Mouse (Mus musculus) small intestine, adult 2 months (tissue): ENCODE data around the gene Dars. TPM values are rescaled to one million over a fixed set of nuclear protein-coding genes. Genes with fewer than 3 reads are reported as not detected.

ENCODE experiments used
- H3K27ac ChIP-seq: fragments of 200-500 bp; 2 replicates; pipeline ENCODE4 v1.5.1; 2012; ENCODE audit warnings: low read depth, low read length, control low read depth, inconsistent platforms; ENCODE audit not compliant: insufficient read depth
- H3K27me3 ChIP-seq: fragments of 200-500 bp; 2 replicates; pipeline ENCODE4 v1.6.1; 2012; ENCODE audit warnings: mild to moderate bottlenecking, moderate library complexity, low read length, inconsistent platforms; ENCODE audit not compliant: control insufficient read depth, insufficient read depth
- H3K36me3 ChIP-seq: fragments of 200-500 bp; 2 replicates; pipeline ENCODE4 v1.6.1; 2012; ENCODE audit warnings: mild to moderate bottlenecking, low read length, control low read depth, inconsistent platforms; ENCODE audit not compliant: control insufficient read depth, insufficient read depth
- H3K4me1 ChIP-seq: fragments of 200-500 bp; 2 replicates; pipeline ENCODE4 v1.6.1; 2012; ENCODE audit warnings: low read length, inconsistent platforms, mixed read lengths; ENCODE audit not compliant: control insufficient read depth, insufficient read depth, insufficient read length
- H3K4me3 ChIP-seq: fragments of 200-500 bp; 2 replicates; pipeline ENCODE4 v1.5.1; 2012; ENCODE audit warnings: low read depth, mild to moderate bottlenecking, control low read depth, inconsistent platforms, low read length, moderate library complexity
- CTCF ChIP-seq: fragments of 200-500 bp; IDR thresholded peaks from 2 replicates; pipeline ENCODE4 v1.5.1; 2012; ENCODE audit warnings: low read depth, mild to moderate bottlenecking, control low read depth, inconsistent platforms, low read length, moderate library complexity, mixed read lengths; ENCODE audit not compliant: insufficient replicate concordance, insufficient read length; ENCODE audit errors: extremely low read depth
- POLR2A ChIP-seq: fragments of 200-500 bp; IDR thresholded peaks from 2 replicates; pipeline ENCODE4 v1.6.1; 2012; ENCODE audit warnings: low read depth, mild to moderate bottlenecking, control low read depth, inconsistent platforms, low read length, moderate library complexity
- WGBS: fragments of 180-500 bp; shearing (Covaris S2); methylation state at CpG from one replicate; pipeline ENCODE4 v1.1.7; 2018; 5-methylcytosine and 5-hydroxymethylcytosine counted together
- polyA plus RNA-seq: library from polyadenylated mRNA; depleted of rRNA; stranded (reverse); fragments of >200 nt; gene quantifications from 2 replicates; pipeline ENCODE4 v1.2.3, GENCODE M21; 2012

The Dars gene
- polyA plus RNA-seq, 1 experiment: 2.3 TPM

DNA sequence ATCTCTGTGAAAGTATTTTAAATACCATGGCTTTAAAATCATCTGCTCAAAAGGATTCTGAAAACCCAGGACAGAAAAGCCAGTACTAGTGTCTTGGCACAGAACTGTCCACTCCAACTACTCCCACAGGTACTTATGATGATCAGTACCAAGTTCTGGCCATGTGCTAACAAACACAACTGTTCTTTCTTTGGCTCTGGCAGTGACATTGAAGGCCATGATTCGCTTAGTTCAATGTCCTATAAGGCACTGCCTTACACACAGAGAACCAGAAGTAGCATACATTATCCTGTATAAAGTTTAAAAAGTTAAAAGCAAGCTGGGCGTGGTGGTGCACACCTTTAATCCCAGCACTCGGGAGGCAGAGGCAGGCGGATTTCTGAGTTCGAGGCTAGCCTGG, 6.0 kb downstream of the Dars start:
- Histone ChIP-seq H3K4me1 (no peaks in the 10 kb centered on the region), H3K4me3 (no peak overlapping the region), H3K27me3 (no peaks in the 10 kb centered on the region), H3K27ac (no peak overlapping the region), H3K36me3 (peaks cover 3% of the 10 kb centered on the region; the same call in 1 of the 2 replicates)
- 95% methylated on average over 5 of the region's 5 CpGs for WGBS
- TF ChIP-seq CTCF: no peak
- no peak for TF ChIP-seq POLR2A

DNA sequence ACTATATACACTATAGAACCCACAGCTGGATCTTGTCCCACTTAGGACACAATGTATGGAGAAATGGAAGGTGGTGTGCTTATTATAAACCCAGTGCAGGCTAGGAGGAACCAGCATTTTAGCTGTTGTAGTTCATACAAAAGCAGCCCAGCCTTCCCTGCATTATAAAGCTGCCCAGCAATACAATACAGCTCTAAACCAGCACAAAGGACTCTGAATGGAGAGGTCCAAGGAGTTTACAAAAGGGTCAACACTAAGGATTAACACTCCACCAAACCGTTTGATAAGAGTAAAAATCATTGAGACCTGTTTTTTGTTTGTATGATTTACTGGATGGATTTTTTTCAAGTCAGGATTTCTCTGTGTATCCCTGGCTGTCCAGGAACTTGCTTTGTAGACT, 10.3 kb downstream of the Dars start:
- TF ChIP-seq CTCF: no peak
- TF ChIP-seq POLR2A: no peak
- no peak overlapping the region for H3K27ac ChIP-seq
- WGBS: 42% methylated on average over 1 of the region's 1 CpGs
- H3K27me3 ChIP-seq: no peaks in the 10 kb centered on the region
- H3K4me1 ChIP-seq: no peaks in the 10 kb centered on the region
- H3K36me3 ChIP-seq: peaks cover 19% of the 10 kb centered on the region
- no peak overlapping the region for H3K4me3 ChIP-seq

- Histone ChIP-seq H3K4me3 (no peak overlapping the region), H3K27me3 (no peaks in the 10 kb centered on the region), H3K36me3 (peaks cover 18% of the 10 kb centered on the region), H3K4me1 (no peaks in the 10 kb centered on the region), H3K27ac (no peak overlapping the region)
- no peak for TF ChIP-seq POLR2A
- WGBS: 66% methylated on average over 1 of the region's 1 CpGs
Observed at GRCm38 (mm10) chr1:128405675-128406074, 11.5 kb downstream of the Dars start.

DNA sequence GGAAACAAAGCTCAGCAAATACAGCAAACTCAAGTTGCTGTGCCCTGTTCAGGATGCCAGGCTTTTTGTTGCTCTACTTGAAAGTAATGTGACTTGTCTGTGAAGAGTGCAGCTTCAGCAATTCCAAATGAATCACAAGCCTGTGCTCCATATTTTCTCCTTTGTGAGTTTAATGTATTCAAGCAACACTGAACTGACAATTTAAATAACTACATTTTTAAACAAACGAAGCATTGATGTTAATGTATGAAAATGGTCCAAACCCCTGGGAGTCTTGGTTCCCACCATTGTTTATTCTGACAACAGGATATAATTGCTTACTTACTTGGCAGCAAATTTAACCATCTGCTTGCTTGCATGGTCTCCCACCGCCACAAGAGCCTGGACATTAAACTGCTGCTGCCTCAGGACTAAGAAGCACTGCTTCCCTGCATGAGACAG, 12.1 kb downstream of the Dars start:
- Histone ChIP-seq H3K4me3 (no peak overlapping the region), H3K36me3 (peaks cover 18% of the 10 kb centered on the region), H3K4me1 (no peaks in the 10 kb centered on the region), H3K27me3 (no peaks in the 10 kb centered on the region), H3K27ac (no peak overlapping the region)
- no peak for TF ChIP-seq POLR2A
- no peak for TF ChIP-seq CTCF
- 79% methylated on average over 2 of the region's 2 CpGs for WGBS

DNA sequence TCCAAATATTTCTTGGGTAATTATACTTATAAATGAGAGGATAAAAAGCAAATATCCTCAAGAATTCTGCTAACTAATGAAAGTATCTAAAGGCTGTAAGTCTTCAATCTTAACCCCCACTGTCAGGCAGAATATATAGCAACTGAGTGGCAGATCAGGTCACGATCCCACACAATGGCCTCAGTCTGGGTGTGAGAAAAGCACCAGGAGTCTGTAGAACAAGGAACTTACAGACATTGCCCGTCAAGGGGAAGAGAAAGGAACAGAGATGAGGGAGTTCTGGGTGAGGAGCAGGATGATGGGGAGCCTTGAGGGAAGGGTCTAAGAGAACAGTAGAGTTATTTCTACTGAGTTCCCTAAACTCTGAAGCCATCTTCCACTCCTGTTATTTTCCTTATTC, 16.2 kb downstream of the Dars start:
- TF ChIP-seq POLR2A (no peak), CTCF (no peak)
- WGBS: 72% methylated on average over 2 of the region's 2 CpGs
- no peaks in the 10 kb centered on the region for H3K27me3 ChIP-seq
- H3K4me1 ChIP-seq: no peaks in the 10 kb centered on the region
- peaks cover 24% of the 10 kb centered on the region for H3K36me3 ChIP-seq
- H3K4me3 ChIP-seq: no peak overlapping the region
- no peak overlapping the region for H3K27ac ChIP-seq

DNA sequence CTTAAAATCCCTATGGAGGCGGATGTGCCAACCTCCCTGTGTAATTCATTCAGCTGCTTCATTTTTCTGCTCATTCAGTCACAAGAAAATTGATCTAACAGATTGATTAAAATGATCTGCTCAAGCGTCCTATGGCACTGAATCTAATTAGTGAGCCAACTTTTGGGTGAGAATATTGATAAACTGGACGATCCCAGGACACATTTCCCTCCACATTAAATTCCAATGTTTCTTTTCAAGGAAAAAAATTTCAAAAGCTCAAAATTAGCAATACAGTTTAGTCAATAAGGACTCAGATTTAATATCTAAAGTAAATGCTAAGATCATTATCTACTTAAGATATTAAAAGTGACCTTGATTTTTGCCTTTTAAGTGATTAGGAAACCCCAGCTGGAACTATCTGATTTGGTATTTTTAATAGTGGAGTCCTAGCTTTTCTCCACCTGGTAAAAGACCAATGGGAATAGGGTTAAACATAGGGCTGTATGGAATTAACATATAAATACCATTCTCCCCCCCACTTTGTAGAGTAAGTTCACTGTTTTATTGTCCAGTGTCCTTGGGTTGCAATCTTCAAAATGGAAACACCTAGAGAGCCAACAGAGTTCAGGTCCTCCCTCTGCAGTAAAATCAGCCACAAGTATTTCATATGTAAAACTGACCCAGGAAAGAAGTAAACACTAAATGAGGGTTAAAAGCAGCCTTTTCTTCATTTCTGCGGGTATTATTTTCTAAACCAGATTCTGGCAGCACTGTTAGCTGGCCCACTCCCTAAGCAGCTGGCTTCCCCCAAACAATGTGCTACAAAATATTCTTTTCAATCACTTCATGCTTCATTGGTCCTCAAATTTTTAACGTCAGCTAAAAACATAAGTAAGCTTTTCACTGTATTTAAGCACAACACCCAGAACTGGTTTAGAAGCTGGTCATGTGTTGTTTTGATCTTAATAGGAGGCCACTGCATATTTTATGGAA, 16.9 kb downstream of the Dars start:
- Histone ChIP-seq H3K27ac (no peak overlapping the region), H3K36me3 (peaks cover 26% of the 10 kb centered on the region), H3K4me1 (no peaks in the 10 kb centered on the region), H3K4me3 (no peak overlapping the region), H3K27me3 (no peaks in the 10 kb centered on the region)
- TF ChIP-seq CTCF (no peak), POLR2A (no peak)
- 83% methylated on average over 5 of the region's 5 CpGs for WGBS

DNA sequence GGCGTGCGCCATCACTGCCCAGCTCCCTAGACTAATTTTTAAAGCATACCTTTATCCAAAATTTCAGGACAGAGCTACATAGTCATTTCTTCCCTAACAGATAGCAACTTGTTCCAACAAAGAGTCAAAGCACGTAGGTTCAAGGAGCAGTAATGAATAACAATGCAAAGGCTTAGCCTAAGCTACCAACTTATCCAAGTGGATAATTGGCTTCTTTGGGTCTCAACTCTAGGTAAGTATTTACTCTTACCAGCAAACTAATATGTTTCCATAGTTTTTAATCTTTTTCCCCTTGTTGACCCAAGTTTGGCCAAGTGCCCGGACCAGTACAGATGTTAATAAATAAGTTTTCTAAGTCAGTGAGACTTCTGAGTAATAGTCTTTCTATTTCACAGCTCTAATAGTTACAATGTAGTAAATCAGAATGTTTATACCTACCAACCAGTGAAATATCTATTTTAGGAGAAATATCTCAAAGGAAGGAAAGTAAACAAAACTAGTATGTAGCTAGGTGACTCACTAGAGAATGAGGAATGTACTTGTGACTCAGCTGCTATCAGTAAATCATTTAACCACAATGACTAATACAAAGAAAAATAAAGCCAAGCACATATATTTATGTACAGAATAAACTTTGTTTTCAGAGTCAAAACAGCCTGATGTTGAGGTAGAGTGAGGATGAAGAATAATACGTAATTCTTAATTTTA, 18.3 kb downstream of the Dars start:
- Histone ChIP-seq H3K4me3 (no peak overlapping the region), H3K27ac (no peak overlapping the region), H3K4me1 (no peaks in the 10 kb centered on the region), H3K27me3 (no peaks in the 10 kb centered on the region), H3K36me3 (peaks cover 17% of the 10 kb centered on the region)
- TF ChIP-seq POLR2A (no peak), CTCF (no peak)
- 83% methylated on average over 5 of the region's 5 CpGs for WGBS
